ENCODE assay signal across 17 mouse cellular contexts in the genomic region with DNA sequence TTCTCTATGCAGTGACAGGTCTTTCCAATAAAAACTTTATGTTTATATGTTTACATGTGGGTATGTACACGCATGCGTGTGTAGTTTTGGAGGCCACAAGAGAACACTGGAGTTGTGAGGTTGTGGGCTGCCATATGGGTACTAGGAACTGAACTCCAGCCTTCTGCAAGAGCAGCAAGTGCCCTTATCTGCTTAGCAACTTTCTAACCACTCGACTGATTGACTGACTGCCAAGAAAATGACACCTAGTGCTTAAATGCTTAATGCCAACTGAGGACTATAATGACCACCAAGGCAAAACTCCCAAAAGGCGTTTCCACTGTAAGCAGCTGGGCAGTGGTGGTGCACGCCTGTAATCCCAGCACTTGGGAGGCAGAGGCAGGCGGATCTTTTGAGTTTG.
"Had no signal": no experiment of that assay in that cellular context is flagged by ENCODE, and none has a peak within 500 bp of the region (broad histone marks: within the 10 kb centered on the region; RNA-seq: fewer than 3 reads in every experiment).

No protein-coding gene starts in this region.

- H3K27ac ChIP-seq: neural tube, embryonic 12.5 days; neural tube, embryonic 13.5 days; neural tube, embryonic 15.5 days; stomach, embryonic 15.5 days; stomach, postnatal 0 days had no signal

- H3K27me3 ChIP-seq: neural tube, embryonic 12.5 days; neural tube, embryonic 13.5 days; neural tube, embryonic 15.5 days; stomach, embryonic 15.5 days had no signal

- H3K9me3 ChIP-seq: neural tube, embryonic 12.5 days; neural tube, embryonic 13.5 days; neural tube, embryonic 15.5 days; stomach, embryonic 15.5 days had no signal

- DNase-seq: retina, postnatal 1 day; right cerebral cortex, adult 18-20 months; right cerebral cortex, postnatal 14 days; right cerebral cortex, postnatal 25 days; right cerebral cortex, postnatal 4 days; spleen, adult 18-20 months; thymus, adult 18-20 months; thymus, adult 2 months; thymus, postnatal 14 days; thymus, postnatal 25 days; thymus, postnatal 36 days; thymus, postnatal 4 days had no signal

- H3K4me3 ChIP-seq: neural tube, embryonic 12.5 days; neural tube, embryonic 13.5 days; neural tube, embryonic 15.5 days; stomach, embryonic 15.5 days had no signal

- H3K4me2 ChIP-seq: neural tube, embryonic 12.5 days; neural tube, embryonic 13.5 days; neural tube, embryonic 15.5 days; stomach, embryonic 15.5 days had no signal

- H3K4me1 ChIP-seq: neural tube, embryonic 12.5 days; neural tube, embryonic 13.5 days; neural tube, embryonic 15.5 days; stomach, embryonic 15.5 days had no signal

- H3K9ac ChIP-seq: neural tube, embryonic 12.5 days; neural tube, embryonic 13.5 days; neural tube, embryonic 15.5 days; stomach, embryonic 15.5 days had no signal
